Mouse (Mus musculus) embryo, embryonic 11 days (tissue): ENCODE results near the gene Tnrc18.
A peak's percentile ranks its signal among the peaks of the same experiment; 100 is the strongest.

ENCODE experiments used
- DNase-seq: peaks from one replicate; pipeline ENCODE4 v3.0.0-alpha.2; 2015

Gene Tnrc18

GRCm38 (mm10) chr5:142807661-142808060 is 9.8 kb downstream of the Tnrc18 start:
- no peak for DNase-seq

- peak; percentile 29 for DNase-seq
Measured at GRCm38 (mm10) chr5:142803746-142804145, 13.7 kb downstream of the Tnrc18 start.

DNA sequence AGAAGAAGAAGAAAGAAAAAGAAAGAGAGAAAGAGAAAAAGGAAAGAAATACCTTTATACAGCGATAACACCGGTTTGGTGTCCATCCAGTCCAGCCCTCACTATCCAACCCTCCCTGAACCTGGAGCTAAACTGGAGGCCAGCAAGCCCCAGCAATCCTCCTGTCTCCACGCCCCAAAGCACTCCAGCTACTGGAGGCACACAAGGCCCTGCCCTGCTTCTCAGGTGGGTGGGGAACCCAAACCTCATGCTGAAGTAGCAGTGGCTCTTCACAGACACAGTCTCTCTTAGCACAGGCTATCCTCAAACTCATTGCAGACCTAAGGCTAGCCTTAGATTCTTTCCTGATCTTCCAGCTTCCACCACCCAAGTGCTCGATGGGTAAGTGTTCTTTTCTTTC is 14.6 kb downstream of the Tnrc18 start:
- DNase-seq, result no peak

- DNase-seq, result no peak
Measured at GRCm38 (mm10) chr5:142801977-142802376, 15.5 kb downstream of the Tnrc18 start.

DNA sequence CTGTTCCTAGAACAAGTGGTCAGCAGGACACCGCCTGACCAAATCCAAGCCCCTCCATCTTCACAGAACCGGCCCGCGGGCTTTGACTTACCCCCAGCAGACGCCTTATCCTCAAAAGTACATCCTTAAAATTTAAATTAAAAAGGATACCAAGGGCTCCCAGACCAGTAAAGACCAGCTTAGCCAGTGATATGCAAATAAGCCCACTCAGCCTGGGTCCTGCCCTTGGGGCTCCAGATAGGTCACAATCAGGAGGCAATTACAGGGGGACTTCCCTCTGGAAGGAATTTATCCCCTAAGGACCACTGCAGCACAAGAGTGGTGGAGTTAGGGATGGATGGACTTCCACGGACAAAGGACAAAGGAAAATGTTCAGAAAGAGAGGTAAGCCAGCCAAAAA is 16.8 kb downstream of the Tnrc18 start:
- DNase-seq, result peak; percentile 15

DNA sequence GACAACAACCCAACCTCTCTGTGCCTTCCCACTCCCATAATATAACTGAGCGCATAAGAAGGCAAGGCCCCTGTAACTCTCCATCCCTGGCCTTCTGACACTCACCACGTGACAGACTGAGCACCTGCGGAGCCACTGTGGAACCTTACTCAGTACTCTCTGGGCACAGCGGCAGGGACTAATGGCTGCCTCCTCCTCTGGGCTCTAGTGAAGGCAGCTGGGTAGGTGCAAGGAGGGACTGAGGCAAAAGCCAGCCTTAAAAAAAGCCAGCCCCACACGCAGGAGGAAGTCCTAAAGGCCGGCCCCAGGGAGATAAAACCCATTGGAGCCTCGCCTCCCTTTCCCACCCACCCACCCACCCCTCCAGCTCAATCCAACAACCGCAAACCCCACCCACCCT is 17.3 kb downstream of the Tnrc18 start:
- no peak for DNase-seq

DNA sequence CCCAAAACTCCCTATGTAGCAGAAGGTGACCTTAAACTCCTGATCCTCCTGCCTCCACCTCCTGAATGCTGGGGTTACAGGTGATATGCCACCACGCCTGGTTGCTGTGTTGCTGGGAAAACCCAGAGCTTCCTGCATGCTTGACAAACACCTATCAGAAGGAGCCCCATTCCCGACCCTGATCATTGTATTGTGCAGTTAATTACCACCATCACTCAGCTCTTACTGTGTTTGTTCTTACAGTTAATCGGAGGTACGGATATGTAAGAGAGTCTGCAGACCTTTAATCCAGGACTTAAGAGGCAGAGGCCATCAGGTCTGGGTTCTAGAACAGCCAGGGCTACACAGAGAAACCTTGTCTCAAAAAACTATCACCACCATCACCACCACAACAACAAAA is 18.2 kb downstream of the Tnrc18 start:
- no peak for DNase-seq

DNA sequence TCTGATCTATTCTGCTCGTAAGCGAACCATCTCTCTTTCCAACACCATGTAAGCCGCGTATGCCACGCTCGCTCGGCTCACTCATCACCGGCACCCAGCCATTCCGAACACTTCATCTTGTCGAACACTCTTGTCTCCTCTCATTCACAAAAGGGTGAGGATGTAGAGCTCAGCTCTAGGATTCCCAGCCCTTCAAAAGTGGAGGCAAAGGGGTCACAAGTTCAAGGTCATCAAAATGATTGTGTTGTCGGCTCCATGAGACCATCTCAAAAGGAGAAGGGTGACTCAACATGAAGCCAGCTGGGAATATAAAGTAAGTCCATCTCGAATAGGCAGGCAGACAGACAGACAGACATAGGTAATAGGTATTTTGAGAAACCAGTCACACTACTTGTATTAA is 19.3 kb downstream of the Tnrc18 start:
- DNase-seq, result no peak

DNA sequence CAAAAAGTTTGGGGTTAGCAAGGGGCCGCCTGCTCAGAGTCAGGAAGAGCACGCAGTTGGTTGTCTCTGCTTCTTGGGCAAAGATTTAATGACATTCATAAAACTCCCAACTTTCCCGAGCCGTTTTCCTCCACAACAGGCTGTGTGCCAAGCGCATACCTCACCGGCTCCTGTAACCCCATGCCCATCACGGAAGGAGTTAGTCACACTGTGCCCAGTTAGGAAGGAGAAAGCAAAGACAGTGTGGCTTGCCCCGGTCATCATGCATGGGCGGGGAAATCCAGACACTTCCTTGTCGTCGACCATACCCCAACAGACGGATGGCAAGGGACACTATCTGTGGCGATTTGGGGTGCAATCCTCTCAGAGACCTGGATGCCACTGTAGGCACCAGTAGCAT is 19.8 kb downstream of the Tnrc18 start:
- DNase-seq, result no peak

GRCm38 (mm10) chr5:142796921-142797320 is 20.5 kb downstream of the Tnrc18 start:
- DNase-seq, result no peak

DNA sequence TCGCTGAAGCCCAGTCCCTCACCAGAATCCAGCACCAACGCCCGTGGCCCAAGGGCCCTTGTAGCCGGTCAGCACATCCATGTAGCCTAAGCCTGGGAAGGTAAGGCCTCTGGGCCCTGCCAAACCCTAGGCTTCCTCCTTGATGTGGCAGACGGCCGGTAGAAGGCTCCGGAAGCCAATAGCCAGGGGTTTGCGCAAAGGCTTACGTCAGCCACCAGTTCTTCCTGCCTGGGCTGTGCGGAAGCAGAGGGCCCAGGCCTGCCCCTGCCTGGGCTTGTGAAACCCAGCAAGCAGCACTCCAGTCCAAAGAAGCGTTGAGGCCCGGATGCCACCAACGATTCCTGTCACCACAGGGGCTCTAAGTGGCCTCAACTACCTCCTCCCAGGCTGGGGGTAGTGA is 22.9 kb downstream of the Tnrc18 start:
- DNase-seq, result no peak

GRCm38 (mm10) chr5:142794161-142794560 is 23.3 kb downstream of the Tnrc18 start:
- no peak for DNase-seq

- DNase-seq, result no peak
Measured at GRCm38 (mm10) chr5:142792594-142792993, 24.9 kb downstream of the Tnrc18 start.

GRCm38 (mm10) chr5:142788279-142788678 is 29.2 kb downstream of the Tnrc18 start:
- DNase-seq, result no peak

DNA sequence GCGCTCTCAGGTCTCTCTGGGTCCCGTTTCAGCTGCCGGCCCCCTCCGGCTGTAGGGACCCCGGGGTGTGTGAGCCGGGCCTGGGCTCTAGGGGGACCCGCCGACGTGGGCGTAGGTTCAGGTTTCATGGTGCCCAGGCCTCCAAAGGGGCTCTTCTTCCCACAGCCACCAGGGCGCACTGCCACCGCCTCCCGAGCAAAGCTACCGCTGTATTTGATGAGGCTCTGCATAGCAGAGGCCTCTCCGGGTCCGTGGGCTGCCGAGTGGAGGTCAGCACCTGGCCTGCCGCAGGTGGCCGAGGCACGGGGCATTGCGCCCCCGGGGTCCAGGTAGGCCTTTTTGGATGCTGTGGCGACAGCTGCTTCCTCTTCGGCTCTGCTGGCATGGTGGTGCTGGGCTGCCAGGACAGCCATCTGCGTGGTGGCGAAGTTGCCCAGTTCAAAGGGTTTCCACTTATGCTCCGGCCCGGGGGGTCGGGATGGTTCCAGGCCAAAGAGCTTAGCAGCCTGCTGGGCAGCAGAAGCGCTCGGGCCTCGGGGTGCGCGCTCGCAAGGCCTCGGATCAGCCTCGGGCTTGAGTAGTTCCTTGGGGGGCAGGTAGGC is 30.1 kb downstream of the Tnrc18 start:
- no peak for DNase-seq

DNA sequence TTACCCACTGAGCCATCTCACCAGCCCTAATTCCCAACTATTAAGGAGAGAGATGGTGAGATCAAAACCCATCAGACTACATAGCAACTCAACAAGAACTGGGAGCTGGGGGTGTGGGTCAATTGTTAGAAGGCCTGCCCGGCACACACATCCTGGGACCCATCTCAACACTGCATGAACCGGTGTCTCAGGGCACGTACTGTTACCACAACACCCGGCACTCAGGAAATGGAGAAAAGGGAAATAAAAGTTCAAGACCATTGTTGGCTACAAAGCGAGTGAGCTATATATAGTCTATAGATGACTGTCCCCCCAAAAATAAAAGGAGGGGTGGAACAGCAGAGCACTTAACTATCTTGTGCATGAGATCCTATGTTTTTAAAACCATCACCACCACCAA is 30.8 kb downstream of the Tnrc18 start:
- no peak for DNase-seq

GRCm38 (mm10) chr5:142786215-142786614 is 31.2 kb downstream of the Tnrc18 start:
- DNase-seq, result no peak

DNA sequence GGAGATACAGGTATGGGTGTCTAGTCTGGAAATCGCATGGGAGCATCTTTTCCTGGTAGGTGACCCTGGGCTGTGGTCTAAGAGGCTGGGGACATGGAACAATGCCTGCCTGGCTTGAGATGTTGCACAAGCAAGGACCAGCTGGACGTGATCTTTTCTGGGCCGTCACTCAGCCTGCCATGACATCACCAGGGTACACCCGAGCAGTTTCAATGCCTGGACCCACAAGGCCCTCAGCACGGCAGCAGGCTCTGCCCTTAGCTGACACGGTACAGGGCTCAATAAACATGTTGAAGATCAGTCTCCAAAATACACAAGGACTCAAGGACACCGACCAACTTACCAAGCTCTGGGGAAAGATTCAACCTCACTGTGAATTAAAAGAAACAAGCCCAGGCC is 34.3 kb downstream of the Tnrc18 start:
- DNase-seq, result no peak

DNA sequence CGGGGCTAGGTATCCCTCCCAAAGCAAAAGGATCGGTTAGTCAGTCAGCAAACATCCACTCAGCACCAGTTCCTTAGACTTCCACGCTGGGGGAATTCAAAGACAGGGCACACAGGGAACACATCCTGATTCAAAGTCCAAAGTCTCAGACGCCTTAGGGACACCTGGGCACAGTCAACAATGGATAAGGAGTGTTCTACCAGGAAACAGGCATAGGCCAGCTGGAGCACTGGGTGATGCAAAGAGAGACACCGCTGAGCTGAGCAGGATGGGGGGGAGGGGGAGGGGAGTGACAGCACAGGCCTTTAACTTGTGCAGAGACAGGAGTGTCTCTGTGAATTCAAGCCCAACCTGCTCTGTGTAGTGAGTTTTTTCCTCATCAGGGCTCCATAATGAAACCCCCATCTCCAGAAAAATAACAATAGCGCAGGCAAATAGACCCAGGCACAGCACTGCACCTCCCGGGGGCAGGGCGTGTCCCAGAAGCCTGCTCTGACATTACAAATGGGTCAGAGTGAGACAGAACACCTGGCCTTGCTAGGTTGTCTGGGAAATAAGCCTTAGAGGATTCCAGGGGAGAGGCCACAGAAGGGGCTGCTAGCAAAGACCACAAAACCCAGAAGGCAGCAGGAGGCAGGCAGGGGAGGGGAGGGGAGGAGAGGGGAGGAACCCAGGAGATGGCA is 34.9 kb downstream of the Tnrc18 start:
- DNase-seq, result no peak

- DNase-seq, result no peak
Measured at GRCm38 (mm10) chr5:142780579-142780978, 36.9 kb downstream of the Tnrc18 start.

DNA sequence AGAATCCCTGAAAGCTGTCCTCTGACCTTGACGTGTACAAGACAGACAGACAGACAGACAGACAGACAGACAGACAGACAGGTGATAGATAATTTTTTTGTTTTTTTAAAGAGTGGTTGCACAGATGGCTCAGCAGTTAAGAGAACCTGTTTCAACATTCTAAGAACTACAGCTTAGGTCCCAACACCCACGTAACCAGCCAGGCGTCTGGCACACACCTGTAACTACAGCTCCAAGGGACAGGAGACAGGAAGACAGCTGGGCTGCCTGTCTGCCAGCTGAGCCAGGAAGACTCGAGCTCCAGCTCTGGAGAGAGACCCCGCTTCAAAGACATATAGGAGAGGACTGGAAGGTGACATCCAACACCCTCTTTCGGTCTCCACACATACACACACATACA is 38.6 kb downstream of the Tnrc18 start:
- no peak for DNase-seq

- DNase-seq, result no peak
Measured at GRCm38 (mm10) chr5:142778135-142778534, 39.3 kb downstream of the Tnrc18 start.

DNA sequence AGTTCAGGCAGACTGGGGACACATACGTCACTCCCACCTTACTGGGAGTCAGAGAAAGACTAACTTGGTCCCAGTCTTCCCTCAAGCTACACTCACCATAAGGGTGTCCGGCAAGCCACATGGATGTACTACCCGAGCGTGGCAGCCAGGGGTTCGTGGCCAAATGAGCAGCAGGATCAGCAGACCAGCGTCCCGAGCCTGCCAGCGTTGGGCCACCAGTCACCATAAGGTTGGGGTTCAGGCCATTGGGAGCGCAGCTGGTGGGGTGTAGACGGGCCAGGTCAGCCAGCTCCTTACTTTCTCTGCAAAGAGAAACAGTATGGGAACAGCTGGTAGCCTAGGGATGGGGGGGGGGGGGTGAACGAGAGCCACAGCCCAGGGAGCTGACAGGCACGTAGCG is 41.4 kb downstream of the Tnrc18 start:
- no peak for DNase-seq

- DNase-seq, result no peak
Measured at GRCm38 (mm10) chr5:142774771-142775170, 42.7 kb downstream of the Tnrc18 start.

DNA sequence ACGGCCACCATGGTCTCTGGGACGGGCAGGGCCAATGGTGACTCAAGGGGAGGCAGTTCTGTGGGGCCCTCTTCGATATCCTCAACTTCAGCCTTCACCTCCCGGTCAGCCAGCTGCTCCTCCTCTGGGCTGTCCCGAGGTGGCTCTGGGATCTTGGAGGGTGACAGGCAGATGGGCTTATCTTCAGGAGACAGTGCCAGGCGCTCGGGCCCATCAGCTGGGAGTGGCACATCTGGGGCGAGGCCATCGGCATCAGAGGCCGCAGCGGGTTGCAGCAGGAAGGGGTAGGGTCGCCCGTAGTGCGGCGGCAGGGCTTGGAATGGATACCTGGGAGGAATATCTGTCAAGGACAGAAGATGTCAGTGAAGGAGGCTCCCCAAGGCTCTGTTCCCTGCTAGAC is 45.5 kb downstream of the Tnrc18 start:
- DNase-seq, result no peak
